Mouse (Mus musculus) gastrocnemius, postnatal 36 days (tissue): ENCODE results near the gene Abcc6. TPM values are rescaled to one million over a fixed set of nuclear protein-coding genes. Genes with fewer than 3 reads are reported as not detected.
A peak's percentile ranks its signal among the peaks of the same experiment; 100 is the strongest.
"Not testable (repeated sequence)": the region's sequence is repeated elsewhere in the genome, so short reads cannot be mapped to it uniquely, and the experiment has no call there.

Experiments used
- DNase-seq, 2 experiments: peaks; one replicate each; pipeline ENCODE4 v3.0.0; 2022
- intact Hi-C: fragments of 180-260 bp; cut with DNase I; formaldehyde crosslinking; loops from one replicate; pipeline ENCODE4 v1.15.1; 2025
- total RNA-seq, 2 experiments: library from RNA; stranded (reverse); gene quantifications; 2 replicates each; pipeline ENCODE4 v1.2.3; 2021

Gene Abcc6
- total RNA-seq, 2 experiments from 2014 or later = not detected

GRCm38 (mm10) chr7:45943280-45943679, 86.8 kb downstream of the Abcc6 start:
- intact Hi-C loops = loop anchor here (10.0 kb wide), 1 partner anchor 282 kb away; no protein-coding TSS in a partner anchor
- DNase-seq = not testable (repeated sequence)

GRCm38 (mm10) chr7:45941986-45942385, 88.1 kb downstream of the Abcc6 start:
- intact Hi-C loops = loop anchor here (2.0 to 10.0 kb wide), 2 partner anchors 67 to 283 kb away; no protein-coding TSS in a partner anchor
- no peak for DNase-seq

- intact Hi-C loops = loop anchor here (2.0 to 10.0 kb wide), 3 partner anchors 69 to 285 kb away; no protein-coding TSS in a partner anchor
- DNase-seq = no peak
Observed at GRCm38 (mm10) chr7:45939836-45940235, 90.3 kb downstream of the Abcc6 start.

- DNase-seq = peak; percentile 37 to 39
- intact Hi-C loops = loop anchor here (2.0 to 5.0 kb wide), 2 partner anchors 62 to 203 kb away; partner anchors contain the start of gene Kdelr1
Observed at GRCm38 (mm10) chr7:45935114-45935513, 95.0 kb downstream of the Abcc6 start.

- not testable (repeated sequence) for DNase-seq
- intact Hi-C loops = loop anchor here (2.0 kb wide), 1 partner anchor 61 kb away; the partner anchor contains the start of gene Kdelr1
Observed at GRCm38 (mm10) chr7:45933766-45934165, 96.3 kb downstream of the Abcc6 start.

GRCm38 (mm10) chr7:45929688-45930087, 100.4 kb downstream of the Abcc6 start:
- intact Hi-C loops = no loop called here

GRCm38 (mm10) chr7:45928626-45929295, 101.3 kb downstream of the Abcc6 start:
- no peak for DNase-seq
- intact Hi-C loops = no loop called here

More at GRCm38 (mm10) chr7:45929688-45930087, 100.4 kb downstream of the Abcc6 start:
- DNase-seq = no peak

- intact Hi-C loops = no loop called here
Observed at GRCm38 (mm10) chr7:45924429-45924816, 105.7 kb downstream of the Abcc6 start.

GRCm38 (mm10) chr7:45923762-45924428, 106.2 kb downstream of the Abcc6 start, which contains the start of gene Ccdc114:
Gene Ccdc114 (plus strand): TSS chr7:45924072.
- peak; percentile 68 to 72 for DNase-seq
- intact Hi-C loops = no loop called here

More at GRCm38 (mm10) chr7:45924429-45924816, 105.7 kb downstream of the Abcc6 start:
- no peak for DNase-seq

GRCm38 (mm10) chr7:45922928-45923761, 107.0 kb downstream of the Abcc6 start:
- intact Hi-C loops = no loop called here
- DNase-seq = peak; percentile 90 to 93

- DNase-seq = no peak
- intact Hi-C loops = no loop called here
Observed at GRCm38 (mm10) chr7:45921950-45922600, 108.0 kb downstream of the Abcc6 start.

- intact Hi-C loops = no loop called here
Observed at GRCm38 (mm10) chr7:45921242-45921621, 108.9 kb downstream of the Abcc6 start, which contains the start of gene Emp3. Gene Emp3 (minus strand): TSS chr7:45921404.

GRCm38 (mm10) chr7:45920583-45921241, 109.4 kb downstream of the Abcc6 start:
- DNase-seq = peak; percentile 23 to 43
- intact Hi-C loops = no loop called here

More at GRCm38 (mm10) chr7:45921242-45921621, 108.9 kb downstream of the Abcc6 start, which contains the start of gene Emp3:
- peak; percentile 56 to 63 for DNase-seq

- intact Hi-C loops = no loop called here
Observed at GRCm38 (mm10) chr7:45919761-45920160, 110.3 kb downstream of the Abcc6 start.

GRCm38 (mm10) chr7:45919083-45919671, 110.9 kb downstream of the Abcc6 start:
- intact Hi-C loops = no loop called here
- DNase-seq = no peak

More at GRCm38 (mm10) chr7:45919761-45920160, 110.3 kb downstream of the Abcc6 start:
- DNase-seq = no peak

GRCm38 (mm10) chr7:45917926-45918325, 112.2 kb downstream of the Abcc6 start:
- intact Hi-C loops = no loop called here
- no peak for DNase-seq
